Mouse (Mus musculus) forelimb bud, embryonic 11.5 days (tissue): ENCODE measurements at regions not wholly inside any gene's neighbourhood (a gene's known extent, or its start where the extent isn't known, plus 50 kb on each side); places are given as distances from the start of the nearest gene placed in this dataset.
A peak's percentile ranks its signal among the peaks of the same experiment; 100 is the strongest.
"Not testable (repeated sequence)": the region's sequence is repeated elsewhere in the genome, so short reads cannot be mapped to it uniquely, and the experiment has no call there.

Experiments used
- DNase-seq: peaks from one replicate; pipeline ENCODE4 v3.0.0-alpha.2; 2012; ENCODE audit warnings: low read depth, low spot score

DNA sequence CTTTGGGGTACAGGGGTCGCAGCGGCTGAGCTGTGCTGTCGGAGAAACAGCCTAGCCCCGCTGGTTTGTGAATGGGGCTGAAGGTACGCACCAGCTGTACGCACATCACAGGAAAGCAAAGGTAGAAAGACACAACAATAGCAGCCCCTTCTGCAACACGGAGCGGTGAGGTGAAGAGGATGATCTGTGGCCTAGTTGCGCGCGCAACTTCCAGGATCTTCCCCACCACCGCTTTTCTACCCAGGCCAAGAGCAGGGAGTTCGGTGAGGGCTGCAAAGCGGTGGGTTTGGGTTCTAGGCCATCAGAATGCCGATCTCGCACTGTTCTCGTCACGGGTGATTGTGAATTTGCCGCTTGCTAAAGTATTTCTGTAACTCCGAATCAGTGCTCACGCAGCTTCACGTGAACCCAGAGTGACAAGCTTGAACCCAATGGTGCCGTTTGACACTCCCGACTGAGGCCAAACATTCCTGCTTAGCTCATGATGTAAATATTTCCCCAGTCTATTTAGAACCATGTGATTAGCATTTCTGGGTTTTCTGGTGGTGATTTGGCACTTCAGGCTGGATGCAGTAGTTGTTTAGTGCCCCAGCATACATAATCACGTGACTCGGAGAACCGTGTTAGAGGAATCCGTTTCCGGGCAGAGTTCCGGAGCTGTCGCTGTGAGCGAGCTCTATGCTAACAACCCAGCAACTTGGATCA lies 54.7 kb downstream of the Cryaa start:
- no peak for DNase-seq

- no peak for DNase-seq
These were observed 56.9 kb downstream of the Cryaa start for GRCm38 (mm10) chr17:31734521-31734920.

GRCm38 (mm10) chr17:31736716-31737115 lies 59.1 kb downstream of the Cryaa start:
- no peak for DNase-seq

- DNase-seq = no peak
These were observed 60.6 kb downstream of the Cryaa start for GRCm38 (mm10) chr17:31738249-31738648.

GRCm38 (mm10) chr17:31739586-31739985 lies 62.0 kb downstream of the Cryaa start:
- DNase-seq = no peak

DNA sequence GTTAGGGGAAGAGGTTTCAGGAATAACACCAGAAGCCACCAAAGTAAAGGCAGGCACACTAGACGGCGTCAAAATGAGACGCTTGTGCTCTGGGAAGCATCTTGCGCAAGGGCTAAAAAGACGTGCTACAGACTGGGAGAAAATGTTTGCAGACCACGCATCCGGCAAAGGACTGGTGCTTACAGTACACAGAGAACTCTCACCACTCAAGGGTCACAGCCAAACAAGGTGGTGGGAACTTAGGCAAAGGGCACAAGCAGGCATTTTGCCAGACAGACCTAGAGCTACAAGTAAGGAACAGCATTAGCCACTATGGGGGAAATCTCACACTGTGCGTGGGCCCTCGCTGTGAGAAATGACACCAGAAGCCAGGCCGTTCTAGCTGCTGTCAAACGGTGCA lies 62.5 kb downstream of the Cryaa start:
- DNase-seq = no peak

- DNase-seq = no peak
These were observed 66.0 kb downstream of the Cryaa start for GRCm38 (mm10) chr17:31743656-31744055.

GRCm38 (mm10) chr17:31746198-31747111 lies 68.8 kb downstream of the Cryaa start:
- DNase-seq = peak; percentile 35

DNA sequence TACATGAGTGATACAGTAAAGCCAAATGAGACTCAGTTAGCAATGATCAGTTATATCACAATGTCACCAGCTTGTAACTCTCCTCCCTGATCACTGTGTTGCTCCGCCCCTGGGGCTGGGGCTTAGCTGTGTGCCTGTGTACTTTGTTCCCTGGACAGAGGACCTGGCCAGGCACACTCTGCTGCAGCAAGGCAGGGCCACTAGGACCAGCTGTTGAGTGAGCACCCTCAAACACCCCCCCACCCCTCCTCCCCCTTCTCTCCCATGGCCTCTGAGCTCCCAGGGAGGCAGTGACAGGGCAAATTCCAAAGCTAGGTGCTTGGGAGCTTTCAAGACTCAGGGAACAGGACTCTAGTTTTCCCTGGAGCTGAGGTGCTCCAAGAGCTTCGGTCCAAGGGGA lies 70.0 kb downstream of the Cryaa start:
- DNase-seq = no peak

DNA sequence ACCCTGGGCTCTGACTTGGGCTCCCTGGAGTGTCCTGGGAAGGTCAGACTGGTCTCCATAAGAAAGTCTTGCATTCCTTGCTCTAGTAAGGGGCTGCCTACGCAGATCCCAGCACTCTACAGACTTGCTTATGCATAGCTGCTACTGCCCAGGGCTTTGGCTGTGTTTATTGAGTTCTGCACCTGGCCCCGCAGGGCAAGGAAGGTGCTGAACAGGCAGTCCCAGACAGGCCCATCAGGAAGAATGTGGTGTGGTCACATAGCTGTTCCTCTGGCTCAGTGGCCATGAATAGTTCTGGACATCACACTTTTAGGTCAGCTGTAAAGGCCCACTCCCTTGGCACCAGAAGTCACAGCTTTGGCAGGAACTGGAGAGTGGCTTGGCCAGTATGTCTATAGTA lies 70.6 kb downstream of the Cryaa start:
- DNase-seq = no peak

- no peak for DNase-seq
These were observed 71.4 kb downstream of the Cryaa start for GRCm38 (mm10) chr17:31748971-31749370.

DNA sequence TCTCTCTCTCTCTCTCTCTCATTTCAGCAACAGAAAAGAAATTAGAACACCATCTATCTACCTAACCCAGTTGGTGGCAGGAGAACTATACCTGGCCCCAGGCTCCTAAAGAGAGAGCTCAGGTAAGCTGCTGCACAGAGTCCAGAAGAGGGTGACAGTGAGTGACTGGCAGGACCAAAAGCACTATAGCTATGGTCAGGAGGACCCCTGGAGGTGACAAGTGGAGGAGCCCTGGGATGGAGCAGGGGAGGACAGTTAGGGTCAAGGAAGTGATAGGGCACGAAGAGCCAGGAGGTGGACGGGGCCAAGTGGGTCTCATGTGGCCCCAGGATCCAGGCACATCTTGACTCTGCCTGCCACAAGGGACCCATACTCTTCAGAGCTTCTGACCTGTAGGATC lies 73.7 kb downstream of the Cryaa start:
- no peak for DNase-seq

DNA sequence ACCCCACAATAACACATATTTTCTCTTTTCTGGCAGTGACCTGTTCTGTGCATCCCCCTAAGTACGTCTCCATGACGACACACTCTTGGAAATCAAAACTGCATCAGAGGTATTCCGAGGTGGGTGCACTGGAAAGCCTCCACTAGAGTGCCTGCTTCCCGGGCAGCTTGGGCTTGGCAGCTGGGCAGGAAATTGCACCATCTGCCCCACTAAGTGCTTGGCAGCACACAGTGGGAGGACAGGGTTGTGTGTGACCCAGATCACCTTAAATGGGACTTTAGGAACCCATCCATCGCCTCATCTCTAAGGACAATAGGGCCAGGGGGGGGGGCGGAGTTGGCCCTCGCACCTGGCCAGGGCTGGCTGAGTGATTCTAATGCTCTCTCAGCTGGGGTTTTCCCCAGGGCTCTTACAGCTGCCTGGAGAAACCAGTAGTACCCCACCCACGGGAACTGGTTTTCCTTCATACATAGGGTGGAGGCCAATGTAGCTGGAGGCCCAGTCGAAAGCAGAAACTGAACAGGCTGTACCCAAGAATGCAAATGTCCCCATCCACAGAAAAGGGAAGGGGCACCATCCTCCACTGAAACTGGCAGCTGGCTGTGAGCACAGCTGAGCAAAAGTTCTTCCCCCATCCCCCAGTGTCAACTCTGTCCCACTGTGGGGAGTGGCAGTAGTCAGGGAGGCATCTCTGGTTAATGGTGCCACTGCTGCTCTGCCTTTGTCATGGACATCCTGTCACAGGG lies 75.7 kb downstream of the Cryaa start:
- DNase-seq = no peak

- DNase-seq = no peak
These were observed 76.2 kb downstream of the Cryaa start for GRCm38 (mm10) chr17:31753859-31754229.

- DNase-seq = no peak
These were observed 82.9 kb downstream of the Cryaa start for GRCm38 (mm10) chr17:31760465-31760864.

- no peak for DNase-seq
These were observed 85.5 kb downstream of the Cryaa start for GRCm38 (mm10) chr17:31763078-31763477.

- peak; percentile 39 for DNase-seq
These were observed 88.6 kb downstream of the Sik1 start for GRCm38 (mm10) chr17:31766779-31767697.

DNA sequence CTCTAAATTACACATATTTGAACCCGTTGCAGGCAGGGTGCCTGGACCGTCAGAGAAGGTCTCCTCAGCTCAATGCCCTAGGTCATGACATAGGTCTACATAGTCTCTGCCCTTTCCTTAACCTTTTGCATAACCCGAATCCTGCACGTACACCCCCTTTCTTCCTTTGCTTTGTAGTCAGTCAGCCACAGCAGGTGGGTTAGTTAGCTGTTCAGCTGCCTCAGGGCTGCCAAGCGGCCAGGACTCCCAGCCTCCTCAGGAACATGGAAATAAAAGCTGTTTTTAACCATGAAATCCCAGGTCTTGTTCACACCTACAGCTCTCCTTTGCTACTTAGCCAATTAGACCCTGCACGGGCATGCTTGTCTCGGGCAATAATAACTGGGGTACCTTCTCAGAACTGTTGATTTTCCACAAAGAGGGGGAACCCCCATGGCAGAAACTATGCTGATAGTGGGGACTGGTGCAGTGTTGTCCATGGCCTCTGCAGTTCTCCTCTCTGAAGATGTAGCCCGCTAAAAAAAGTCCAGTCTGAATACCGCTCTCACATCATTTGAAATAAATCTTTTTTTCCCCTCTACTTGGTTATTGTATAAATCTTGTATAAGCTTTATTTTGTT lies 83.3 kb downstream of the Sik1 start:
- no peak for DNase-seq

DNA sequence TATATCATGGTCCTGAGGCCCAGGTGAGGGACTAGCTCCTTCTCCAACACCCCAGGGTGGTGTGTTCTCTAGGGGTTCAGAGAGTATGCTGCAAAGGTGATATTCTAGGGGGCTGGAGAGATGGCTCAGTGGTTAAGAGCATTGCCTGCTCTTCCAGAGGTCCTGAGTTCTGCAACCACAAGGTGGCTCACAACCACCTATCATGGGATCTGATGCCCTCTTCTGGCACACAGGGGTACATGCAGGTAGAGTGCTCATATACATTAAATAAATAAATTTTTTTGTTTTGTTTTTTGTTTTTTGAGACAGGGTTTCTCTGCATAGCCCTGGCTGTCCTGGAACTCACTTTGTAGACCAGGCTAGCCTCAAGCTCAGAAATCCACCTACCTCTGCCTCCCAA lies 81.7 kb downstream of the Sik1 start:
- not testable (repeated sequence) for DNase-seq

DNA sequence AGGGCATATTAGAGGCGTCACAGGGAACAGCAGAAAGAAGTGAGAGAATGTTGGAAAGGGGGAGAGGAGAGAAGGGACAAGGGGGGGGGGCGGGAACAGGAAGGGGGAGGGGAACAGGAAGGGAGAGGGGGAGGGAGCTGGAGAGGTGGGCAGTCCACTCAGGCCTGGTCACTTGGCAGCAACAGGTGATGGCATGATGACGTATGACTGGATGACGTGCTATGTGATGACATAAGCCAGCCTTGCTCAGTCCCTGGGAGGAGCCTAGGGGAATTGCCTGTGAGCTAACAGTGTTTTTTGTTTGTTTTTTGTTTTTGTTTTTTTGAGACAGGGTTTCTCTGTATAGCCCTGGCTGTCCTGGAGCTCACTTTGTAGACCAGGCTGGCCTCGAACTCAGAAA lies 80.6 kb downstream of the Sik1 start:
- no peak for DNase-seq

GRCm38 (mm10) chr17:31775966-31776365 lies 79.6 kb downstream of the Sik1 start:
- DNase-seq = no peak
